Mouse (Mus musculus) lung, postnatal 0 days (tissue): ENCODE measurements around the gene Fam193a. TPM values are rescaled to one million over a fixed set of nuclear protein-coding genes. Genes with fewer than 3 reads are reported as not detected.

ENCODE experiments used
- ATAC-seq: fragments of 200-750 bp; cut with Nextera tagmentation; 2 replicates; pipeline ENCODE4 v1.8.0; 2017; ENCODE audit warnings: moderate library complexity
- DNase-seq: peaks from one replicate; pipeline ENCODE4 v3.0.0-alpha.2; 2016; ENCODE audit warnings: low spot score
- H3K27ac ChIP-seq: fragments of 300-500 bp; sonication (generic); 2 replicates; pipeline ENCODE4 v1.5.1; 2014; ENCODE audit warnings: antibody characterized with exemption, mild to moderate bottlenecking, low read length, mixed read lengths
- H3K27me3 ChIP-seq: fragments of 300-500 bp; sonication (generic); replicated peaks from 2 replicates; pipeline ENCODE4 v1.6.1; 2014; ENCODE audit warnings: low read length, mixed read lengths; ENCODE audit not compliant: insufficient read depth
- H3K36me3 ChIP-seq: fragments of 300-500 bp; sonication (generic); 2 replicates; pipeline ENCODE4 v1.6.1; 2014; ENCODE audit warnings: low read length, mixed read lengths; ENCODE audit not compliant: insufficient read depth
- H3K4me1 ChIP-seq: fragments of 300-500 bp; sonication (generic); 2 replicates; pipeline ENCODE4 v1.6.1; 2014; ENCODE audit warnings: antibody characterized with exemption, low read depth, low read length, mixed read lengths; ENCODE audit not compliant: insufficient read depth
- H3K4me2 ChIP-seq: fragments of 300-500 bp; sonication (generic); replicated peaks from 2 replicates; pipeline ENCODE4 v1.6.1; 2014; ENCODE audit warnings: low read depth, mild to moderate bottlenecking, low read length, moderate library complexity, mixed read lengths
- H3K4me3 ChIP-seq: fragments of 300-500 bp; sonication (generic); 2 replicates; pipeline ENCODE4 v1.5.1; 2014; ENCODE audit warnings: low read depth, low read length
- H3K9ac ChIP-seq: fragments of 300-500 bp; sonication (generic); replicated peaks from 2 replicates; pipeline ENCODE4 v1.6.1; 2014; ENCODE audit warnings: low read depth, mild to moderate bottlenecking
- H3K9me3 ChIP-seq: fragments of 300-500 bp; sonication (generic); 2 replicates; pipeline ENCODE4 v1.6.1; 2016; ENCODE audit warnings: low read length, mixed read lengths
- CTCF ChIP-seq: IDR thresholded peaks from 2 replicates; pipeline ENCODE4 v1.5.1; 2016; ENCODE audit warnings: antibody characterized with exemption, mild to moderate bottlenecking
- EP300 ChIP-seq: IDR thresholded peaks from 2 replicates; pipeline ENCODE4 v1.6.1; 2016; ENCODE audit warnings: antibody characterized with exemption, mild to moderate bottlenecking, control low read depth
- WGBS: fragments of 180-500 bp; shearing (Covaris S2); extraction: QIAGEN DNeasy Blood & Tissue Kit; methylation state at CpG from one replicate; pipeline ENCODE4 v1.1.7; 2014; 5-methylcytosine and 5-hydroxymethylcytosine counted together
- polyA plus RNA-seq: library from polyadenylated mRNA; unstranded; fragments of >200 nt; fragmentation: Nextera tagmentation; extraction: Ambion mirVana; gene quantifications from 2 replicates; pipeline ENCODE4 v1.2.1, GENCODE M21; 2015

The Fam193a gene
- polyA plus RNA-seq, 1 experiment from 2014 or later = 7.9 TPM

DNA sequence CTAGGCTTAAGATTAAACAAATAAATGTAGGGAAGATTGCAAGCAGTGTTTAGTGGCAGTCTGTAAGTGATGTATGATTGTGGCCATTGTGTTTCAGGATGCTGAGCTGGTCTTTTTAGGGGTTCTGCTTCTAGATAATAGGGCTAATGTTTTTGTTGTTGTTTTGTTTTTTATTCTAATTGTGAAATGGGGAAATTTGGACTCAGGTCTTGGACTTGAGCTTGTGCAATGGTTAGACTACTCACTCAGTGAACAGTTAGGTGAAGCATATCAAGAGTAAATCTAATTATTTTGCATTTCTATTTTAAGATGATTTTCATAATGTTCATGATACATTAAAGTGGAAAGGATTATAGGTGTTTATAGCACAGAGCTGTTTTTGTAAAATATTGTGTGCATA, 2.8 kb downstream of the Fam193a start:
- DNase-seq (no peak), ATAC-seq (no peak)
- Histone ChIP-seq H3K4me1 (peaks cover 10% of the 10 kb centered on the region; the same call in 1 of the 2 replicates), H3K27me3 (no peaks in the 10 kb centered on the region), H3K4me2 (no peak overlapping the region), H3K27ac (no peak overlapping the region), H3K36me3 (no peaks in the 10 kb centered on the region), H3K4me3 (no peak overlapping the region), H3K9ac (no peak overlapping the region), H3K9me3 (no peaks in the 10 kb centered on the region)
- TF ChIP-seq CTCF (no peak), EP300 (no peak)

DNA sequence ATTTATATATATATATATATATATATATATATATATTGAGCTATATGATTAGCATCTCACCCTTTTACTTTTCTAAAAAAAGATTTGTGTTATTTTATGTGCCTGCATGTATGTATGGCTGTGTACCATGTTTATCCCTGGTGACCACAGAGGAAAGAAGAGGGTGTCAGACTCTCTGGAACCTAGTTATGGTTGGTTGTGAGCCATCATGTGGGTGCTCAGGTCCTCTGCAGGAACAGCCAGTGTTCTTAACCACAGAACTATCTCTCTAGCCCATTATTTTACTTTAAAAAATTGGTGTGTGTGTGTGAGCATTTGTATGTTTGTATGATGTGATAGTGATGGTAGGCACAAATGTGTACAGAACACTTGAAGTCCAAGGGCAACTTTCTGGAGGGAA, 9.1 kb downstream of the Fam193a start:
- no peak for ATAC-seq
- H3K4me2 ChIP-seq = no peak overlapping the region
- no peaks in the 10 kb centered on the region for H3K9me3 ChIP-seq

DNA sequence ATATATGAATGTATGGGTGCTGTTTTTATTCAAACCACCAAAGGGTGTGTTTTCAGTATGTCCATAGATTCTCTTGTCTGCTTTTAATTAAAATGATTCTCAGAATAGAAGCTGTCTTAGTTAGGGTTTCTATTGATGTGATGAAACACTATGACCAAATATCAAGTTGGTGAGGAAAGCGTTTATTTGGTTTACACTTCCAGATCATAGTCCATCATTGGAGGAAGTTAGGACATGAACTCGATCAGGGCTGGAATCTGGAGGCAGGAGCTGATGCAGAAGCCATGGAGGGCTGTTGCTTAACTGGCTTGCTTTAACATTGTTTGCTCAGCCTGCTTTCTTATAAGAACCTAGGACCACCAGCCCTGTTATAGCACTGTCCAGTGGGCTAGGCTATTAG, 12.0 kb downstream of the Fam193a start:
- no peak overlapping the region for H3K4me3 ChIP-seq
- H3K36me3 ChIP-seq = no peaks in the 10 kb centered on the region
- no peaks in the 10 kb centered on the region for H3K27me3 ChIP-seq
- DNase-seq (no peak), ATAC-seq (no peak)
- no peaks in the 10 kb centered on the region; the same call in 1 of the 2 replicates for H3K4me1 ChIP-seq
- no peak overlapping the region for H3K27ac ChIP-seq
- no peaks in the 10 kb centered on the region for H3K9me3 ChIP-seq
- H3K9ac ChIP-seq = no peak overlapping the region
- WGBS = 71% methylated on average over 2 of the region's 2 CpGs
- TF ChIP-seq EP300 (no peak), CTCF (no peak)
- no peak overlapping the region for H3K4me2 ChIP-seq

More for the DNA sequence above, 9.1 kb downstream of the Fam193a start:
- Histone ChIP-seq H3K4me3 (no peak overlapping the region), H3K9ac (no peak overlapping the region), H3K27me3 (no peaks in the 10 kb centered on the region), H3K4me1 (no peaks in the 10 kb centered on the region; the same call in 1 of the 2 replicates), H3K27ac (no peak overlapping the region), H3K36me3 (no peaks in the 10 kb centered on the region)
- DNase-seq = no peak
- TF ChIP-seq CTCF (no peak), EP300 (no peak)

DNA sequence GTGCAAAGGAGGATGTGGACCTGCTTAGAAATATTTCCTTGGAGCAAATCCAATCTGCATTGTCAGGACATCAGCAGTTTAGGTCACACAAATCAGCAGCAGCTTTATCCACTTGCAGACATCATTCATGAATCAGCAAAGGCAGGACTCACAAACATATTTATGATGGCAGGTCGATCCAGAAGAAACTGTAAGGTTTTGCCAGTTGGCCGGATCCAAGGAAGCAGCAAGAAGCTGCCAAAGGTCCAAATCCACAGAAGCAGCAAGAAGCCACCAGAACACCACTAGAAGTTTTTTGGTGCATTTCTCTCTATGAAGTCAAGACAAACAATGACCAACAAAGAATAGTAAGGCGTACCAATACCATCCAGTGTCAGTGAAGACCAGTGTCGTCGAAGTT, 15.9 kb downstream of the Fam193a start:
- no peak for ATAC-seq
- no peaks in the 10 kb centered on the region for H3K4me1 ChIP-seq
- no peak overlapping the region for H3K9ac ChIP-seq
- no peak for DNase-seq
- H3K27me3 ChIP-seq = no peaks in the 10 kb centered on the region
- no peak overlapping the region for H3K4me3 ChIP-seq
- WGBS = 98% methylated on average over 5 of the region's 5 CpGs
- TF ChIP-seq EP300 (no peak), CTCF (no peak)
- no peaks in the 10 kb centered on the region for H3K9me3 ChIP-seq
- no peak overlapping the region for H3K27ac ChIP-seq
- H3K36me3 ChIP-seq = no peaks in the 10 kb centered on the region
- H3K4me2 ChIP-seq = no peak overlapping the region

DNA sequence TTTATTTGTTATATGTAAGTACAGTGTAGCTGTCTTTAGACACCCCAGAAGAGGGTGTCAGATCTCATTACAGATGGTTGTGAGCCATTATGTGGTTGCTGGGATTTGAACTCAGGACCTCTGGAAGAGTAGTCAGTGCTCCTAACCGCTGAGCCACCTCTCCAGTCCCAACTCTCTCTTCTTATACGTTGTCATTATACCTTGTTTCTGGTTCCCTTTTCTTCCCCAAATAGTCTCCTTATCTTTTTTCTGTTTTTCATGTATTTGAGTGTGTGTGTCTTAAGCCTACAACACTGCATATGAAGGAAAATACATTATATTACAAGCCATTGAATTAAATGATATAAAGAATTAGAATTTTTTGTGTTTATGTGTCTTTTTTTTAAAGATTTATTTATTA, 17.0 kb downstream of the Fam193a start:
- Histone ChIP-seq H3K36me3 (no peaks in the 10 kb centered on the region), H3K9ac (no peak overlapping the region), H3K9me3 (no peaks in the 10 kb centered on the region), H3K27me3 (no peaks in the 10 kb centered on the region), H3K27ac (no peak overlapping the region), H3K4me3 (no peak overlapping the region), H3K4me2 (no peak overlapping the region), H3K4me1 (no peaks in the 10 kb centered on the region)
- no peak for ATAC-seq
- TF ChIP-seq CTCF (no peak), EP300 (no peak)
- WGBS = 91% methylated on average over 2 of the region's 2 CpGs
- no peak for DNase-seq

DNA sequence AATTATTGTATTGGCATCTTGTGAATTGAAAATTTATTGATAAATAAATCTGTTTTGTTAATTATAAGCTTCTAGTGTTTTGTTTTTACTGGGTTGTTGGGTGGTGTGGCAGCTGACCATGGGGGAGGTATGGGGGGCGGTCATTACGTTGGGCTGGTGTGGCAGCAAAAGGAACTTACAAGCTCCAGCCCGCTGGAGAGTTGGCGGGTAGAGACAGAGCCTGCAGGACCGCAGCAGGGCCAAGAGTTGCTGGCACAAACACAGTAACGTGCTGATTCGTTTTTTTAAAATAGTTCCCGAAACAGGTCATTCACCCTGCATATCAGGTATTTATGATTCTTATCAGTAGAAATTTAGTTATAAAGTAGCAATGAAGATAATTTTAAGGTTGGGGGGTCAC, 23.5 kb downstream of the Fam193a start:
- H3K9ac ChIP-seq = no peak overlapping the region
- no peaks in the 10 kb centered on the region for H3K27me3 ChIP-seq
- no peak overlapping the region for H3K27ac ChIP-seq
- no peak for ATAC-seq
- 89% methylated on average over 8 of the region's 8 CpGs for WGBS
- no peak for DNase-seq
- H3K9me3 ChIP-seq = no peaks in the 10 kb centered on the region
- H3K4me3 ChIP-seq = no peak overlapping the region
- no peak for TF ChIP-seq CTCF
- TF ChIP-seq EP300 = no peak
- no peak overlapping the region for H3K4me2 ChIP-seq
- no peaks in the 10 kb centered on the region for H3K36me3 ChIP-seq
- H3K4me1 ChIP-seq = no peaks in the 10 kb centered on the region

DNA sequence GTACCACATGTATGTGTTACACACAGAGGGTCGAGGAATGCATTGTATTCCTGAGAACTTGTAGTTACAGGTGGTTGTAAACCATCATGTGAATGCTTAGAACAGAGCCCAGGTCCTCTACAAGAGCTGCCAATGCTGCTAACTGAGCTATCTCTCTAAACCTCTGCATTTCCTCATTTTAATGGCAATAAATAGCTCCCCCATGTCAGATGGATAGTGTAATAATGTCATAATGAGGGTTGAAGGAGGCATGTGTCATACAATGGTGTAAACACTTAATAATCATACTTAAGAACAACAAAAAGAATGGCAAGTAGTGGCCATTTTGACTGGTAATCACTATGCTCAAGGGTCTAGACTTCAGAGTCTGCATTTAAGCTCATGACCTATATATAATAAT, 25.6 kb downstream of the Fam193a start:
- Histone ChIP-seq H3K9ac (no peak overlapping the region), H3K4me1 (no peaks in the 10 kb centered on the region), H3K27ac (no peak overlapping the region), H3K27me3 (no peaks in the 10 kb centered on the region), H3K4me3 (no peak overlapping the region), H3K36me3 (no peaks in the 10 kb centered on the region), H3K4me2 (no peak overlapping the region), H3K9me3 (no peaks in the 10 kb centered on the region)
- DNase-seq = no peak
- TF ChIP-seq EP300 (no peak), CTCF (no peak)
- 97% methylated on average over 1 of the region's 1 CpGs for WGBS
- no peak for ATAC-seq
